Mouse (Mus musculus) left cerebral cortex, adult 11 months (tissue): ENCODE data around the gene Htr7.

ENCODE experiments used
- DNase-seq: peaks from one replicate; pipeline ENCODE4 v3.0.0; 2022; ENCODE audit warnings: low spot score

Htr7 gene

GRCm38 (mm10) chr19:35957656-35958055, 99.7 kb downstream of the Htr7 start:
- no peak for DNase-seq

- no peak for DNase-seq
Observed at GRCm38 (mm10) chr19:35955698-35956097, 101.6 kb downstream of the Htr7 start.

- DNase-seq: no peak
Observed at GRCm38 (mm10) chr19:35949888-35950287, 107.4 kb downstream of the Htr7 start.

- no peak for DNase-seq
Observed at GRCm38 (mm10) chr19:35924961-35925495, 132.3 kb downstream of the Htr7 start.

GRCm38 (mm10) chr19:35924418-35924817, 132.9 kb downstream of the Htr7 start:
- DNase-seq: peak; percentile 55
